Mouse (Mus musculus): Measurements from ENCODE around the gene C9.

DNA sequence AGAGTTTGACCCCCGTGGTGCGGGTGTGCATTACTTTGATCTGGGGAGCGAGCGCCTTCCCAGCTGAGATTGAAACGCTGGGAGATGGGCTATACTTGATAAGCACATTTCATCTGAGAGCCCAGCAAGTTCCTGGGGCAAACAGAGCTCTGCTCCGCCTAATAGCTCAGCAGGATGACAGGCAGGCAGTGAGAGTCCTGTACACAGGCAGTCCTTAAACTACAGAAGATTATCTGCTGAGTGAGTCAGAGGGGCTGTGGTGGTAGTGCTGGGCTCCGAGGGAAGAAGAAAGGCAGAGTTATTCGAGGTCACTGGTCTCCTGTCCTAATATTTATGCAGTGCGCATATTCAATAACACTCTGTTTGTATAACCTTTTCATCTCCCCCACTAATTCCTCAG is 3.8 kb downstream of the C9 start:
- TF ChIP-seq EP300 (IDR thresholded peaks at IDR 0.05; ENCODE audit: insufficient read depth, low read depth, low read length) (no peak), CTCF (IDR thresholded peaks at IDR 0.05; ENCODE audit: low read depth, low read length) (no peak)

Data from ES-Bruce4 (cell line).